Mouse (Mus musculus) kidney, embryonic 15.5 days (tissue): Measurements from ENCODE around the gene Zfp663. TPM values are rescaled to one million over a fixed set of nuclear protein-coding genes. Genes with fewer than 3 reads are reported as not detected.

Experiments used
- ATAC-seq: fragments of 200-750 bp; cut with Nextera tagmentation; replicated peaks from 2 replicates; pipeline ENCODE4 v1.8.0; 2017; ENCODE audit warnings: moderate TSS enrichment; ENCODE audit not compliant: low FRiP score
- H3K27ac ChIP-seq: fragments of 300-500 bp; sonication (generic); 2 replicates; pipeline ENCODE4 v1.5.1; 2015; ENCODE audit warnings: mild to moderate bottlenecking, inconsistent platforms
- H3K27me3 ChIP-seq: fragments of 300-500 bp; sonication (generic); 2 replicates; pipeline ENCODE4 v1.6.1; 2015; ENCODE audit warnings: inconsistent platforms
- H3K36me3 ChIP-seq: fragments of 300-500 bp; sonication (generic); 2 replicates; pipeline ENCODE4 v1.6.1; 2015; ENCODE audit warnings: inconsistent platforms
- H3K4me1 ChIP-seq: fragments of 300-500 bp; sonication (generic); 2 replicates; pipeline ENCODE4 v1.6.1; 2015; ENCODE audit warnings: inconsistent platforms
- H3K4me2 ChIP-seq: fragments of 300-500 bp; sonication (generic); 2 replicates; pipeline ENCODE4 v1.6.1; 2015; ENCODE audit warnings: moderate library complexity, mild to moderate bottlenecking, inconsistent platforms
- H3K4me3 ChIP-seq: fragments of 300-500 bp; sonication (generic); replicated peaks from 2 replicates; pipeline ENCODE4 v1.5.1; 2015; ENCODE audit warnings: mild to moderate bottlenecking, inconsistent platforms
- H3K9ac ChIP-seq: fragments of 300-500 bp; sonication (generic); 2 replicates; pipeline ENCODE4 v1.6.1; 2015; ENCODE audit warnings: mild to moderate bottlenecking, inconsistent platforms
- H3K9me3 ChIP-seq: fragments of 300-500 bp; sonication (generic); replicated peaks from 2 replicates; pipeline ENCODE4 v1.6.1; 2016; ENCODE audit warnings: inconsistent platforms
- WGBS: fragments of 180-500 bp; shearing (Covaris S2); methylation state at CpG from one replicate; pipeline ENCODE4 v1.1.7; 2015; ENCODE audit warnings: mixed read lengths; 5-methylcytosine and 5-hydroxymethylcytosine counted together
- polyA plus RNA-seq: library from polyadenylated mRNA; unstranded; fragments of >200 nt; fragmentation: Nextera tagmentation; extraction: Ambion mirVana; gene quantifications from 2 replicates; pipeline ENCODE4 v1.2.1, GENCODE M21; 2015

Gene Zfp663
- 1.1 TPM in 2 replicates for polyA plus RNA-seq

GRCm38 (mm10) chr2:165368496-165368895, at the start of gene Zfp663:
Gene Zfp663, minus strand, starts transcription at chr2:165368729.
- no peak within 1 kb of the TSS for H3K9ac ChIP-seq
- peaks cover 31% of the 10 kb centered on the region for H3K27me3 ChIP-seq
- H3K27ac ChIP-seq: peak within 1 kb of the TSS; percentile 71
- no peak for ATAC-seq
- under 1% methylated on average over 27 of the region's 27 CpGs for WGBS
- peak within 1 kb of the TSS; percentile 67 for H3K4me2 ChIP-seq
- no peaks in the 10 kb centered on the region for H3K9me3 ChIP-seq
- no peaks in the 10 kb centered on the region for H3K36me3 ChIP-seq
- peak within 1 kb of the TSS; percentile 38 for H3K4me3 ChIP-seq
- peaks cover 33% of the 10 kb centered on the region for H3K4me1 ChIP-seq

GRCm38 (mm10) chr2:165417291-165417690, 48.8 kb upstream of the Zfp663 start:
- Histone ChIP-seq H3K4me2 (no peak overlapping the region), H3K27me3 (no peaks in the 10 kb centered on the region), H3K36me3 (no peaks in the 10 kb centered on the region), H3K4me3 (no peak overlapping the region), H3K4me1 (peaks cover 14% of the 10 kb centered on the region), H3K9ac (no peak overlapping the region), H3K9me3 (no peaks in the 10 kb centered on the region), H3K27ac (no peak overlapping the region)
- 66% methylated on average over 7 of the region's 7 CpGs for WGBS
- no peak for ATAC-seq

DNA sequence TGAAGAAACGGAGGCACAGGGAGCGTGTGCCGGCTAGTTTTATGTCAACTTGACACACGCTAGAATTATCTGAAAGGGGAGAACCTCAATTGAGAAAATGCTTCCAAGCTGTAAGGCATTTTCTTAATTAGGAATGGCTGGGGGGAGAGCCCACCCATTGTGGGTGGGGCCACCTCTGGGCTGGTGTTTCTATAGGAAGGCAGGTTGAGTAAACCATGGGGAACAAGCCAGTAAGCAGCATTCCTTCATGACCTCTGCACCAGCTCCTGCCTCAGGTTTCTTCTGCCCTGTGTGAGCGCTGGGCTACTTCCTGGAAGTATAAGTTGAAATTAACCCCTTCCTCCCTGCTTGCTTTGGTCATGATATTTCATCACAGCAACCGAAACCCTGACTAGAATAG, 47.3 kb upstream of the Zfp663 start:
- Histone ChIP-seq H3K36me3 (no peaks in the 10 kb centered on the region), H3K9ac (no peak overlapping the region), H3K4me1 (peaks cover 14% of the 10 kb centered on the region), H3K4me3 (no peak overlapping the region), H3K4me2 (no peak overlapping the region), H3K27ac (no peak overlapping the region), H3K27me3 (no peaks in the 10 kb centered on the region), H3K9me3 (no peaks in the 10 kb centered on the region)
- 0 out of 2 replicates have a peak, but pooled peaks have one; percentile 49 for ATAC-seq
- 36% methylated on average over 6 of the region's 6 CpGs for WGBS

- ATAC-seq: no peak
- H3K27me3 ChIP-seq: no peaks in the 10 kb centered on the region
Observed at GRCm38 (mm10) chr2:165415141-165415721, 46.7 kb upstream of the Zfp663 start.

DNA sequence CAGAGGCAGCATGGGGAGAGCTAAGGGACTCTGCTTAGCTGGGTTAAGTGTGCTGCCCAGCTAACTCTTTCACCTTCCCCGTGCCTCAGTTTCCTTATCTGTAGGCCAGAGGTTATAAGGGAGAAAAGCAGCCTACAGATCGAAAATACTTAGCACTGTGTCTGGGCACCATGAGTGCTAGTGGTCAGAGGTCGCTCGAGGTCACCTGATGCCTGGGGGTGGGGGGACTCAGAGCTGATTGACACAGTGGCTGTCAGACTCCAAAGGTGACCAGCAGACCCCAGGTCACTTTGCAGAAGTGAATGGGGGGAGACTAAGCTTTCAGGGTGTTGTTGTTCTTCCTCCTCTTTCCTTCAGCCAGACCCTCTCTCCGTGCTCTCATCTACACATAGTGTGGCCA, 45.8 kb upstream of the Zfp663 start:
- peaks cover 14% of the 10 kb centered on the region for H3K4me1 ChIP-seq
- H3K36me3 ChIP-seq: no peaks in the 10 kb centered on the region
- no peak overlapping the region for H3K27ac ChIP-seq
- H3K27me3 ChIP-seq: no peaks in the 10 kb centered on the region
- WGBS: 73% methylated on average over 5 of the region's 5 CpGs
- no peaks in the 10 kb centered on the region for H3K9me3 ChIP-seq
- H3K4me2 ChIP-seq: no peak overlapping the region
- H3K4me3 ChIP-seq: no peak overlapping the region
- no peak for ATAC-seq
- no peak overlapping the region for H3K9ac ChIP-seq

More at GRCm38 (mm10) chr2:165415141-165415721, 46.7 kb upstream of the Zfp663 start:
- no peaks in the 10 kb centered on the region for H3K9me3 ChIP-seq
- 56% methylated on average over 11 of the region's 11 CpGs for whole genome bisulfite sequencing
- no peak overlapping the region for H3K9ac ChIP-seq
- peaks cover 14% of the 10 kb centered on the region for H3K4me1 ChIP-seq
- no peak overlapping the region for H3K27ac ChIP-seq
- H3K36me3 ChIP-seq: no peaks in the 10 kb centered on the region
- H3K4me3 ChIP-seq: no peak overlapping the region
- H3K4me2 ChIP-seq: no peak overlapping the region

DNA sequence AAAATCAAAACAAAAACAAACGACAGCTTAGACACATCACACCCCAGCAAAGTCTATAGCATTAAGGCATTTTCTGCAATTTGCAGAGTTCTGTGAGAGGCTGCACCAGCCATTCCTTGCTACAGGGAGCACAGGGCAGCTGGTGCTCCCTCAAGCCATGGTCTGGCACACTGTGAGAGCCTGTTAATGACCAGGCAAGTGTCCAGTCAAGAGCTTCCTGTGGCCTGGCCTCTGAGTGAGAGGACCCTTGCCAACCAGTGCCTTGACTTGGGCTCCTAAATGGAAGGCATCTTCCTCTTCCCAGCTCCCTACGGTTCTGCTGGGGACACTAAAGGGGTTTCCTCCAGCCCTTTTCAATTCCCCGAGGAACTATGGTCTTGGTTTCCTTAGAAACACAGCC, 45.4 kb upstream of the Zfp663 start:
- H3K9me3 ChIP-seq: no peaks in the 10 kb centered on the region
- no peaks in the 10 kb centered on the region for H3K36me3 ChIP-seq
- H3K4me1 ChIP-seq: peaks cover 14% of the 10 kb centered on the region
- H3K27me3 ChIP-seq: no peaks in the 10 kb centered on the region
- H3K4me2 ChIP-seq: no peak overlapping the region
- 49% methylated on average over 3 of the region's 3 CpGs for WGBS
- no peak overlapping the region for H3K9ac ChIP-seq
- no peak overlapping the region for H3K4me3 ChIP-seq
- ATAC-seq: no peak
- H3K27ac ChIP-seq: no peak overlapping the region

GRCm38 (mm10) chr2:165407700-165408301, 39.3 kb upstream of the Zfp663 start:
- no peak overlapping the region for H3K4me3 ChIP-seq
- 0 out of 2 replicates have a peak, but pooled peaks cover 4% of the 10 kb centered on the region for H3K4me1 ChIP-seq
- H3K27me3 ChIP-seq: no peaks in the 10 kb centered on the region
- H3K9me3 ChIP-seq: no peaks in the 10 kb centered on the region
- no peak for ATAC-seq
- no peak overlapping the region for H3K4me2 ChIP-seq
- WGBS: 51% methylated on average over 10 of the region's 10 CpGs
- no peak overlapping the region for H3K9ac ChIP-seq
- H3K27ac ChIP-seq: no peak overlapping the region
- no peaks in the 10 kb centered on the region for H3K36me3 ChIP-seq

GRCm38 (mm10) chr2:165405351-165405750, 36.8 kb upstream of the Zfp663 start:
- ATAC-seq: no peak
- no peak overlapping the region for H3K9ac ChIP-seq
- no peaks in the 10 kb centered on the region for H3K9me3 ChIP-seq
- no peak overlapping the region for H3K4me2 ChIP-seq
- H3K4me1 ChIP-seq: 0 out of 2 replicates have a peak, but pooled peaks cover 4% of the 10 kb centered on the region
- H3K27me3 ChIP-seq: no peaks in the 10 kb centered on the region
- H3K27ac ChIP-seq: no peak overlapping the region
- no peak overlapping the region for H3K4me3 ChIP-seq
- H3K36me3 ChIP-seq: no peaks in the 10 kb centered on the region
- WGBS: 60% methylated on average over 6 of the region's 6 CpGs

GRCm38 (mm10) chr2:165404951-165405350, 36.4 kb upstream of the Zfp663 start:
- WGBS: 64% methylated on average over 9 of the region's 9 CpGs
- H3K4me2 ChIP-seq: no peak overlapping the region
- H3K36me3 ChIP-seq: no peaks in the 10 kb centered on the region
- H3K27ac ChIP-seq: no peak overlapping the region
- H3K4me3 ChIP-seq: no peak overlapping the region
- no peak overlapping the region for H3K9ac ChIP-seq
- 0 out of 2 replicates have a peak, but pooled peaks cover 4% of the 10 kb centered on the region for H3K4me1 ChIP-seq
- no peaks in the 10 kb centered on the region for H3K27me3 ChIP-seq
- no peak; the same call in 1 of the 2 replicates for ATAC-seq
- no peaks in the 10 kb centered on the region for H3K9me3 ChIP-seq

DNA sequence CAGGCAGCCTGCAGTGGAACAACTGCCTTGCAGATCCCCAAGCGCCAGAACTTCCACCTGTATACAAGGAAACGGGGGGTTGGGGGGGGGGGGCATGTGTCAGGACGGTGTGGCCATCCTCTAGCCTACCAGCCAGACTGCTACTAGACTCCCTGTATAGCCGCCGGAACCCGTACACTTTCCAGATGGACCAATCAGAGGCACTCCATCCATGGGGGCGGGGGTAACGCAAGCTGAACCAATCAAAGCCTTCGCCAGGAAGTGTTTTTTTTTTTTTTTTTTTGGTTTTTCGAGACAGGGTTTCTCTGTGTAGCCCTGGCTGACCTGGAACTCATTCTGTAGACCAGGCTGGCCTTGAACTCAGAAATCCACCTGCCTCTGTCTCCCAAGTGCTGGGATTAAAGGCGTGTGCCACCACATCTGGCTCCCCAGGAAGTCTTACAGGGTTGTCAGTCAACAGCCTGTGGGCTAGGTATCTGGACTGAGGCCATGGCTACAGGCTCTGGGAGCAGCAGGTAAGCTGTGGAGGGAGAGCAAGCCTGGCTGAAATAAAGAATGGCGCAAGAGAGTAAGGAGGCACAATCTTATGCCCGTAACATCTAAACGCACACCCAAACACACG, 29.7 kb upstream of the Zfp663 start:
- H3K27ac ChIP-seq: no peak overlapping the region
- no peak overlapping the region for H3K4me2 ChIP-seq
- no peaks in the 10 kb centered on the region for H3K36me3 ChIP-seq
- no peaks in the 10 kb centered on the region for H3K27me3 ChIP-seq
- peaks cover 15% of the 10 kb centered on the region for H3K4me1 ChIP-seq
- H3K9me3 ChIP-seq: no peaks in the 10 kb centered on the region
- H3K4me3 ChIP-seq: no peak overlapping the region
- 72% methylated on average over 15 of the region's 15 CpGs for WGBS
- no peak overlapping the region for H3K9ac ChIP-seq
- ATAC-seq: no peak

DNA sequence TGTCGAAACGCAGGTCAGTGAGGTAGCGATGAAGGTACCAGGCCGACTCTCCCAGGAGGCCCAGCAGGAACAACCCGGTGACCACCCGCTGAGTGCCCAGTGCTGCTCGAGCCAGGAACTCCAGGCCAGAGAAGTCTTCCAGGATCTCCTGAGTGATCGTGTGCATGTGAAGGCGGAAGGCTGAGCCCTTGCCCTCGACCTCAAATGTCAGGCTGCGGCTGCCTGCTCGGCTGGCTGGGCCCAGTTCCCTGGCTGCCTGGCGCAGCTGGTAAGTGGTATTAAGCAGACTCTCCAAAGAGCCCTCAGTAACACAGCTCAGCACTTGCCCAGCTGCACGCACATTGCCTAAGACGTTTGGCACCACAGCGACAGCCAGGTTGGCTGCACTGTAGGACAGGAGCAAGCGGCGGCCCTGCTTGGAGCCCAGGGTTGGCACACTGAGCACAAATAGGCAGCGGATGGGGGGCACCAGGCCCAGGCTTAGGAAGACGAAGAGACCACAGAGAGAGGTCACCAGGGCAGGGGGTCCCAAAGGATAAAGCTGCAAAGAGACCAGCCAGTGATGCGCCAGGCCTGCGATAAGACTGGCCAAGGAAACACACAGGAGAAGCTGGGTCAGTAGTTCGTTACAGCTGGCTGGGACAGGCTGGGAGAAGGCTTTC, 29.1 kb upstream of the Zfp663 start:
- H3K27ac ChIP-seq: no peak overlapping the region
- H3K9me3 ChIP-seq: no peaks in the 10 kb centered on the region
- no peaks in the 10 kb centered on the region for H3K27me3 ChIP-seq
- H3K36me3 ChIP-seq: no peaks in the 10 kb centered on the region
- H3K4me1 ChIP-seq: peaks cover 15% of the 10 kb centered on the region
- no peak overlapping the region for H3K4me2 ChIP-seq
- no peak for ATAC-seq
- no peak overlapping the region for H3K4me3 ChIP-seq
- H3K9ac ChIP-seq: no peak overlapping the region
- 68% methylated on average over 23 of the region's 23 CpGs for WGBS
